Mouse (Mus musculus) limb, embryonic 10.5 days (tissue): Measurements from ENCODE around the gene Grm2. TPM values are rescaled to one million over a fixed set of nuclear protein-coding genes. Genes with fewer than 3 reads are reported as not detected.

Experiments
- DNase-seq: peaks from one replicate; pipeline ENCODE4 v3.0.0-alpha.2; 2017; ENCODE audit warnings: low spot score
- H3K27ac ChIP-seq: fragments of 300-500 bp; sonication (generic); 2 replicates; pipeline ENCODE4 v1.5.1; 2016; ENCODE audit warnings: mild to moderate bottlenecking
- H3K27me3 ChIP-seq: fragments of 300-500 bp; sonication (generic); 2 replicates; pipeline ENCODE4 v1.6.1; 2016; ENCODE audit warnings: low read depth, mild to moderate bottlenecking; ENCODE audit not compliant: poor library complexity, severe bottlenecking
- H3K36me3 ChIP-seq: fragments of 300-500 bp; sonication (generic); 2 replicates; pipeline ENCODE4 v1.6.1; 2016; ENCODE audit warnings: mild to moderate bottlenecking, moderate library complexity
- H3K4me1 ChIP-seq: fragments of 300-500 bp; sonication (generic); 2 replicates; pipeline ENCODE4 v1.6.1; 2016
- H3K4me3 ChIP-seq: fragments of 300-500 bp; sonication (generic); 2 replicates; pipeline ENCODE4 v1.5.1; 2016; ENCODE audit warnings: mild to moderate bottlenecking, moderate library complexity
- H3K9me3 ChIP-seq: fragments of 300-500 bp; sonication (generic); replicated peaks from 2 replicates; pipeline ENCODE4 v1.6.1; 2016; ENCODE audit warnings: mild to moderate bottlenecking
- WGBS: fragments of 180-500 bp; shearing (Covaris S2); methylation state at CpG from one replicate; pipeline ENCODE4 v1.1.7; 2016; 5-methylcytosine and 5-hydroxymethylcytosine counted together
- polyA plus RNA-seq: library from polyadenylated mRNA; unstranded; fragments of >200 nt; fragmentation: Nextera tagmentation; extraction: Ambion mirVana; gene quantifications from 2 replicates; pipeline ENCODE4 v1.2.1, GENCODE M21; 2016

The Grm2 gene
- polyA plus RNA-seq, 1 experiment from 2014 or later, result not detected

GRCm38 (mm10) chr9:106675480-106675879, 19.6 kb upstream of the Grm2 start:
- Histone ChIP-seq H3K36me3 (peaks cover 55% of the 10 kb centered on the region), H3K9me3 (no peaks in the 10 kb centered on the region), H3K4me1 (no peaks in the 10 kb centered on the region), H3K27me3 (no peaks in the 10 kb centered on the region), H3K27ac (no peak overlapping the region), H3K4me3 (no peak overlapping the region)
- 0% methylated on average over 1 of the region's 1 CpGs for WGBS
- DNase-seq, result peak; percentile 82

GRCm38 (mm10) chr9:106673860-106674259, 18.0 kb upstream of the Grm2 start:
- Histone ChIP-seq H3K27ac (no peak overlapping the region), H3K36me3 (peaks cover 55% of the 10 kb centered on the region), H3K4me1 (no peaks in the 10 kb centered on the region), H3K27me3 (no peaks in the 10 kb centered on the region), H3K4me3 (no peak overlapping the region), H3K9me3 (no peaks in the 10 kb centered on the region)
- WGBS, result 88% methylated on average over 2 of the region's 2 CpGs
- DNase-seq, result no peak

- 78% methylated on average over 6 of the region's 6 CpGs for WGBS
- Histone ChIP-seq H3K9me3 (no peaks in the 10 kb centered on the region), H3K4me3 (no peak overlapping the region), H3K27ac (no peak overlapping the region), H3K4me1 (0 out of 2 replicates have a peak, but pooled peaks cover 6% of the 10 kb centered on the region), H3K36me3 (peaks cover 64% of the 10 kb centered on the region), H3K27me3 (no peaks in the 10 kb centered on the region)
- no peak for DNase-seq
Observed at GRCm38 (mm10) chr9:106664856-106665255, 9.0 kb upstream of the Grm2 start.

- no peak overlapping the region for H3K27ac ChIP-seq
Observed at GRCm38 (mm10) chr9:106664433-106664832, 8.6 kb upstream of the Grm2 start.

GRCm38 (mm10) chr9:106663200-106663599, 7.3 kb upstream of the Grm2 start:
- DNase-seq, result no peak
- WGBS, result 82% methylated on average over 6 of the region's 6 CpGs

More at GRCm38 (mm10) chr9:106664433-106664832, 8.6 kb upstream of the Grm2 start:
- no peaks in the 10 kb centered on the region for H3K27me3 ChIP-seq
- H3K36me3 ChIP-seq, result peaks cover 63% of the 10 kb centered on the region
- no peak overlapping the region for H3K4me3 ChIP-seq
- WGBS, result 77% methylated on average over 4 of the region's 4 CpGs
- no peak for DNase-seq
- H3K4me1 ChIP-seq, result 0 out of 2 replicates have a peak, but pooled peaks cover 6% of the 10 kb centered on the region
- no peaks in the 10 kb centered on the region for H3K9me3 ChIP-seq

GRCm38 (mm10) chr9:106659935-106660334, 4.1 kb upstream of the Grm2 start:
- peaks cover 44% of the 10 kb centered on the region for H3K36me3 ChIP-seq
- H3K4me1 ChIP-seq, result peaks cover 18% of the 10 kb centered on the region
- peaks cover 27% of the 10 kb centered on the region for H3K27me3 ChIP-seq
- 75% methylated on average over 1 of the region's 1 CpGs for WGBS
- DNase-seq, result no peak
- no peak overlapping the region for H3K27ac ChIP-seq
- H3K4me3 ChIP-seq, result no peak overlapping the region
- no peaks in the 10 kb centered on the region for H3K9me3 ChIP-seq

More at GRCm38 (mm10) chr9:106663200-106663599, 7.3 kb upstream of the Grm2 start:
- Histone ChIP-seq H3K36me3 (peaks cover 68% of the 10 kb centered on the region), H3K4me1 (0 out of 2 replicates have a peak, but pooled peaks cover 6% of the 10 kb centered on the region), H3K27me3 (no peaks in the 10 kb centered on the region), H3K27ac (no peak overlapping the region), H3K4me3 (no peak overlapping the region), H3K9me3 (no peaks in the 10 kb centered on the region)

- DNase-seq, result no peak
- H3K4me3 ChIP-seq, result no peak overlapping the region
- H3K27me3 ChIP-seq, result peaks cover 32% of the 10 kb centered on the region
- 82% methylated on average over 7 of the region's 7 CpGs for WGBS
- H3K27ac ChIP-seq, result no peak overlapping the region
- peaks cover 43% of the 10 kb centered on the region for H3K36me3 ChIP-seq
- H3K4me1 ChIP-seq, result peaks cover 18% of the 10 kb centered on the region
- H3K9me3 ChIP-seq, result no peaks in the 10 kb centered on the region
Observed at GRCm38 (mm10) chr9:106659441-106659840, 3.6 kb upstream of the Grm2 start.

GRCm38 (mm10) chr9:106657592-106657991, 1.7 kb upstream of the Grm2 start:
- Histone ChIP-seq H3K4me3 (no peak overlapping the region), H3K36me3 (peaks cover 42% of the 10 kb centered on the region), H3K4me1 (peaks cover 18% of the 10 kb centered on the region), H3K27ac (no peak overlapping the region), H3K27me3 (peaks cover 48% of the 10 kb centered on the region), H3K9me3 (no peaks in the 10 kb centered on the region)
- 34% methylated on average over 5 of the region's 5 CpGs for WGBS
- no peak for DNase-seq

GRCm38 (mm10) chr9:106656820-106657219, 938 bp upstream of the Grm2 start:
- H3K4me1 ChIP-seq, result peaks cover 18% of the 10 kb centered on the region
- no peaks in the 10 kb centered on the region for H3K9me3 ChIP-seq
- 58% methylated on average over 5 of the region's 5 CpGs for WGBS
- H3K36me3 ChIP-seq, result peaks cover 35% of the 10 kb centered on the region
- H3K27ac ChIP-seq, result no peak overlapping the region
- no peak for DNase-seq
- H3K27me3 ChIP-seq, result peaks cover 50% of the 10 kb centered on the region
- H3K4me3 ChIP-seq, result no peak overlapping the region

GRCm38 (mm10) chr9:106652720-106653119, 3.2 kb downstream of the Grm2 start:
- Histone ChIP-seq H3K27me3 (peaks cover 52% of the 10 kb centered on the region), H3K4me3 (no peak overlapping the region), H3K9me3 (no peaks in the 10 kb centered on the region), H3K27ac (no peak overlapping the region), H3K36me3 (no peaks in the 10 kb centered on the region), H3K4me1 (peaks cover 12% of the 10 kb centered on the region)
- WGBS, result 70% methylated on average over 1 of the region's 1 CpGs
- DNase-seq, result no peak

- Histone ChIP-seq H3K27ac (no peak overlapping the region), H3K36me3 (no peaks in the 10 kb centered on the region), H3K4me3 (no peak overlapping the region), H3K4me1 (no peaks in the 10 kb centered on the region), H3K9me3 (no peaks in the 10 kb centered on the region), H3K27me3 (peaks cover 14% of the 10 kb centered on the region; the same call in 1 of the 2 replicates)
- WGBS, result 73% methylated on average over 27 of the region's 27 CpGs
- no peak for DNase-seq
Observed at GRCm38 (mm10) chr9:106647226-106647625, 8.7 kb downstream of the Grm2 start.

- 79% methylated on average over 9 of the region's 9 CpGs for WGBS
- no peak for DNase-seq
- no peaks in the 10 kb centered on the region for H3K9me3 ChIP-seq
- no peaks in the 10 kb centered on the region for H3K36me3 ChIP-seq
- no peak overlapping the region for H3K27ac ChIP-seq
- H3K4me1 ChIP-seq, result no peaks in the 10 kb centered on the region
- no peak overlapping the region for H3K4me3 ChIP-seq
- H3K27me3 ChIP-seq, result peaks cover 14% of the 10 kb centered on the region; the same call in 1 of the 2 replicates
Observed at GRCm38 (mm10) chr9:106645684-106646271, 10.1 kb downstream of the Grm2 start.

- Histone ChIP-seq H3K36me3 (no peaks in the 10 kb centered on the region), H3K9me3 (no peaks in the 10 kb centered on the region), H3K4me3 (no peak overlapping the region), H3K4me1 (no peaks in the 10 kb centered on the region), H3K27ac (no peak overlapping the region), H3K27me3 (peaks cover 14% of the 10 kb centered on the region; the same call in 1 of the 2 replicates)
- no peak for DNase-seq
- whole genome bisulfite sequencing, result 74% methylated on average over 6 of the region's 6 CpGs
Observed at GRCm38 (mm10) chr9:106643787-106644186, 12.1 kb downstream of the Grm2 start.
